Mouse (Mus musculus): ENCODE results near the gene Tbc1d7. TPM values are rescaled to one million over a fixed set of nuclear protein-coding genes. Genes with fewer than 3 reads are reported as not detected.

Gene Tbc1d7
- polyA plus RNA-seq, 1 experiment from 2014 or later = 45.0 TPM

DNA sequence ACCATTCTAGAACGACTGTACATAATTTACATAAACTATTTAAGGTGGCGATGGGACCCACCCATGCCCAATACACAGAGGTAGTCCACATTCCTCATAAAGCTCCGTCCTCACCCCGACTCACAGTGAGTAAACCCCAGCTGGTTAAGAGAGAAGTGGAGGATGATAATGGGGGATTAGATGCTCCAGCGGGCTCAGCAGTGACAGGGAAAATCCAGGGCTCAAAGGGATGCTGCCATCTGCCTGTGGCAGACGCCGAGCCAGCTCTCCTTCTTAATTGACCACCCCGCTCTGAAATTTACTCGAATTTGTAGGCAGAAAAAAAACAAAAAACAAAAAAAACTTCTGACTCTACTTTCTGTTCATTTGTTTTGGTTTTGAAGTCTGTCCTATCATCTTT, 3.6 kb downstream of the Tbc1d7 start:
- H3K4me2 ChIP-seq (ENCODE audit: low read length) = no peak overlapping the region
- H3K9ac ChIP-seq (ENCODE audit: low read length) = no peak overlapping the region
- no peak for ATAC-seq (replicated peaks; ENCODE audit: low FRiP score, low TSS enrichment, low read depth)
- H3K9me3 ChIP-seq (ENCODE audit: control insufficient read depth, low read length) = no peaks in the 10 kb centered on the region
- H3K27ac ChIP-seq (ENCODE audit: low read depth) = no peak overlapping the region
- 0 out of 2 replicates have a peak, but pooled peaks cover 9% of the 10 kb centered on the region for H3K4me1 ChIP-seq (replicated peaks; ENCODE audit: control insufficient read depth, insufficient read depth, low read length)
- no peak overlapping the region for H3K4me3 ChIP-seq (ENCODE audit: low read depth, low read length)
- peaks cover 28% of the 10 kb centered on the region; the same call in 1 of the 2 replicates for H3K36me3 ChIP-seq (ENCODE audit: control insufficient read depth, insufficient read depth, low read length)
- 85% methylated on average over 9 of the region's 9 CpGs for WGBS
- no peak for DNase-seq (ENCODE audit: low spot score)
- no peaks in the 10 kb centered on the region for H3K27me3 ChIP-seq (replicated peaks; ENCODE audit: control insufficient read depth, insufficient read depth, low read length)

GRCm38 (mm10) chr13:43159429-43159828, 11.9 kb downstream of the Tbc1d7 start:
- Histone ChIP-seq H3K27ac (ENCODE audit: low read depth) (no peak overlapping the region), H3K4me1 (replicated peaks; ENCODE audit: control insufficient read depth, insufficient read depth, low read length) (0 out of 2 replicates have a peak, but pooled peaks cover 3% of the 10 kb centered on the region), H3K9me3 (ENCODE audit: control insufficient read depth, low read length) (no peaks in the 10 kb centered on the region), H3K4me2 (ENCODE audit: low read length) (no peak overlapping the region), H3K27me3 (replicated peaks; ENCODE audit: control insufficient read depth, insufficient read depth, low read length) (no peaks in the 10 kb centered on the region), H3K36me3 (ENCODE audit: control insufficient read depth, insufficient read depth, low read length) (peaks cover 23% of the 10 kb centered on the region), H3K9ac (ENCODE audit: low read length) (no peak overlapping the region), H3K4me3 (ENCODE audit: low read depth, low read length) (no peak overlapping the region)
- ATAC-seq (replicated peaks; ENCODE audit: low FRiP score, low TSS enrichment, low read depth) (peak; percentile 80), DNase-seq (ENCODE audit: low spot score) (no peak)
- 28% methylated on average over 3 of the region's 3 CpGs for WGBS

GRCm38 (mm10) chr13:43158281-43158680, 13.0 kb downstream of the Tbc1d7 start:
- Histone ChIP-seq H3K27me3 (replicated peaks; ENCODE audit: control insufficient read depth, insufficient read depth, low read length) (no peaks in the 10 kb centered on the region), H3K9me3 (ENCODE audit: control insufficient read depth, low read length) (no peaks in the 10 kb centered on the region), H3K4me2 (ENCODE audit: low read length) (no peak overlapping the region), H3K4me3 (ENCODE audit: low read depth, low read length) (no peak overlapping the region), H3K27ac (ENCODE audit: low read depth) (no peak overlapping the region), H3K9ac (ENCODE audit: low read length) (no peak overlapping the region), H3K36me3 (ENCODE audit: control insufficient read depth, insufficient read depth, low read length) (peaks cover 25% of the 10 kb centered on the region), H3K4me1 (replicated peaks; ENCODE audit: control insufficient read depth, insufficient read depth, low read length) (0 out of 2 replicates have a peak, but pooled peaks cover 3% of the 10 kb centered on the region)
- ATAC-seq (replicated peaks; ENCODE audit: low FRiP score, low TSS enrichment, low read depth) (no peak), DNase-seq (ENCODE audit: low spot score) (no peak)
- 58% methylated on average over 5 of the region's 5 CpGs for WGBS

DNA sequence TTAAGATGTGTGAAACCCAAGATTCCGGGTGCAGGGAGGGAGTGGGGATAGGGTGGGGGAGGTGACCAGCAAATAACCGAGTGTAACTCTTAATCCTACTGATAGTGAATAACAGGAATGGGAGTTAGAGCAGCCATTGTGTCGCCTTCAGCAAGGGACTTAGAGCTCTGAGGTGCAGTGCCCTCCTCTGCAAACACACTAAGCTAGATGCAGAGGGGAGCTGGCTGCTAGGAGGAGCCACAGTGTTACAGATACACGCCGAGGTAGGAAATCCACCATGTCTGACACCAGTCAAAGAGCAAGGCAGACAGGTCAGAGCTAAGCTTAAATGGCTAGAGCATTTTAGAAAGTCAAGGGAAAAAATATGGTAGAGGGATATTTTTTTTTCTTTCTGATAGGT, 13.9 kb downstream of the Tbc1d7 start:
- H3K36me3 ChIP-seq (ENCODE audit: control insufficient read depth, insufficient read depth, low read length) = peaks cover 22% of the 10 kb centered on the region
- H3K9me3 ChIP-seq (ENCODE audit: control insufficient read depth, low read length) = no peaks in the 10 kb centered on the region
- WGBS = 58% methylated on average over 5 of the region's 5 CpGs
- no peak overlapping the region for H3K4me2 ChIP-seq (ENCODE audit: low read length)
- 0 out of 2 replicates have a peak, but pooled peaks cover 3% of the 10 kb centered on the region for H3K4me1 ChIP-seq (replicated peaks; ENCODE audit: control insufficient read depth, insufficient read depth, low read length)
- no peaks in the 10 kb centered on the region for H3K27me3 ChIP-seq (replicated peaks; ENCODE audit: control insufficient read depth, insufficient read depth, low read length)
- no peak overlapping the region for H3K27ac ChIP-seq (ENCODE audit: low read depth)
- ATAC-seq (replicated peaks; ENCODE audit: low FRiP score, low TSS enrichment, low read depth) (no peak), DNase-seq (ENCODE audit: low spot score) (no peak)
- H3K4me3 ChIP-seq (ENCODE audit: low read depth, low read length) = no peak overlapping the region
- no peak overlapping the region for H3K9ac ChIP-seq (ENCODE audit: low read length)

GRCm38 (mm10) chr13:43152005-43152520, 19.2 kb downstream of the Tbc1d7 start:
- DNase-seq (ENCODE audit: low spot score) = no peak
- no peak overlapping the region for H3K4me2 ChIP-seq (ENCODE audit: low read length)
- H3K36me3 ChIP-seq (ENCODE audit: control insufficient read depth, insufficient read depth, low read length) = peaks cover 26% of the 10 kb centered on the region
- no peak overlapping the region for H3K9ac ChIP-seq (ENCODE audit: low read length)
- H3K27me3 ChIP-seq (replicated peaks; ENCODE audit: control insufficient read depth, insufficient read depth, low read length) = no peaks in the 10 kb centered on the region
- ATAC-seq (replicated peaks; ENCODE audit: low FRiP score, low TSS enrichment, low read depth) = no peak
- 84% methylated on average over 14 of the region's 14 CpGs for WGBS
- no peak overlapping the region for H3K27ac ChIP-seq (ENCODE audit: low read depth)
- H3K4me1 ChIP-seq (replicated peaks; ENCODE audit: control insufficient read depth, insufficient read depth, low read length) = no peaks in the 10 kb centered on the region
- no peaks in the 10 kb centered on the region for H3K9me3 ChIP-seq (ENCODE audit: control insufficient read depth, low read length)
- H3K4me3 ChIP-seq (ENCODE audit: low read depth, low read length) = no peak overlapping the region

DNA sequence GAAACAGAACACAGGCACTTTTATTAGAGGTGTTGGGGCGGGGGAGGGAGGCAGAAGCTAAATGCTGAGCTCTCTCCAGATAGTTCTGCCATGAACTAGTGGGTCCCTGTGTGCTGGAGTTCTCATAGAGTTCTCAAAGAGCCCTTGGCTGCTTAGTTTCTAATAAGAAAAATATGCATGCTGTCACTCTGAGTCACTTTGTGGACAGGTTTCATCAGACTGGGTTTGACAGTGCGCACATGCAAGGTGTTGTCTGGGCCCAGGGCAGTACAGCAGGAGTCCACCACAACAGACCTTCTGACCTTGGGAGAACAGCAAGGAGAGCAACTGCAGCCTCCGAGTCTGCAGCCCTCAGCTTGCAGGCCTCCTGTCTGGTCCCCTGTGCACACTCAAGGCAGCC, 21.6 kb downstream of the Tbc1d7 start:
- Histone ChIP-seq H3K4me3 (ENCODE audit: low read depth, low read length) (no peak overlapping the region), H3K9ac (ENCODE audit: low read length) (no peak overlapping the region), H3K4me1 (replicated peaks; ENCODE audit: control insufficient read depth, insufficient read depth, low read length) (no peaks in the 10 kb centered on the region), H3K36me3 (ENCODE audit: control insufficient read depth, insufficient read depth, low read length) (peaks cover 23% of the 10 kb centered on the region), H3K27me3 (replicated peaks; ENCODE audit: control insufficient read depth, insufficient read depth, low read length) (no peaks in the 10 kb centered on the region), H3K9me3 (ENCODE audit: control insufficient read depth, low read length) (no peaks in the 10 kb centered on the region), H3K27ac (ENCODE audit: low read depth) (no peak overlapping the region), H3K4me2 (ENCODE audit: low read length) (no peak overlapping the region)
- 70% methylated on average over 3 of the region's 3 CpGs for WGBS
- ATAC-seq (replicated peaks; ENCODE audit: low FRiP score, low TSS enrichment, low read depth) (no peak), DNase-seq (ENCODE audit: low spot score) (no peak)

GRCm38 (mm10) chr13:43148692-43149091, 22.6 kb downstream of the Tbc1d7 start:
- no peak overlapping the region for H3K4me3 ChIP-seq (ENCODE audit: low read depth, low read length)
- no peak for ATAC-seq (replicated peaks; ENCODE audit: low FRiP score, low TSS enrichment, low read depth)
- WGBS = 79% methylated on average over 4 of the region's 4 CpGs

DNA sequence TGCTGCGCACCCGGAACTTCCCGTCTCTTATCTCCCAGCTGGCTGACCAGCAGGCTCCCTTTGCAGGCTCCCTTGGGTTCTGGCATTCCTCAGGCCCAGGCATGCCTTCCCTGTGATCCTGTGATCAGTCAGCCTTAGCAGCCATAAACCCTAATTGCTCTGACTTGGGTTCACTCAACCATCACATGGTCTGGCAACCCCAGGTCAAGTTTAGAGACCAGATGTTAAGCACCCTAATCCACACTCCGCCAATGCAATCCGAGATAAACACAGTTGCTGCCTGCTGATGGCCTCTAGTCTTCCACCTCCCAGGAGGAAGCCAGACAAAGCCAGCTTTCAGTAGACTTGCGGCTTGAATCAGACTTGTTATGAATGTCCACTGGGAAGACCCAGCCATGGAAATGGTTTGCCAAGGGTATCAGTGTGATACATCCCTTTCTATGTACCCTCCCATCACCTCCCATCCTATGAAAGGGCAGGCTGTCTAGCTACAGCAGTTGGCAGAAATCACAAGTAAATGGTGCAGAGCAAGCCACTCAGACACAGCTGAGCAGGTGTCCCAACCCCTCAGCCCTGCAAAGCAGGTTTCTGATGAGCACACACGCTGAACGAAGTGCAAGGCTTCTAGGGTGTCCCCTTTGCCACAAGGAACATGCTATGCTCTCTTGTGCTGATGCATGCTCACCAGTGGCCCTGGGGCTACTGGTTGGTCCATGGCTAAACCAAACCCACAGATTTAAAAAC, 24.6 kb downstream of the Tbc1d7 start:
- no peaks in the 10 kb centered on the region for H3K9me3 ChIP-seq (ENCODE audit: control insufficient read depth, low read length)
- no peak overlapping the region for H3K27ac ChIP-seq (ENCODE audit: low read depth)
- WGBS = 41% methylated on average over 8 of the region's 8 CpGs
- ATAC-seq (replicated peaks; ENCODE audit: low FRiP score, low TSS enrichment, low read depth) = no peak
- 0 out of 2 replicates have a peak, but pooled peaks cover 7% of the 10 kb centered on the region for H3K36me3 ChIP-seq (ENCODE audit: control insufficient read depth, insufficient read depth, low read length)
- H3K4me1 ChIP-seq (replicated peaks; ENCODE audit: control insufficient read depth, insufficient read depth, low read length) = no peaks in the 10 kb centered on the region
- H3K4me3 ChIP-seq (ENCODE audit: low read depth, low read length) = no peak overlapping the region
- H3K4me2 ChIP-seq (ENCODE audit: low read length) = no peak overlapping the region
- no peak overlapping the region for H3K9ac ChIP-seq (ENCODE audit: low read length)
- DNase-seq (ENCODE audit: low spot score) = no peak
- H3K27me3 ChIP-seq (replicated peaks; ENCODE audit: control insufficient read depth, insufficient read depth, low read length) = no peaks in the 10 kb centered on the region

More at GRCm38 (mm10) chr13:43148692-43149091, 22.6 kb downstream of the Tbc1d7 start:
- H3K4me1 ChIP-seq (replicated peaks; ENCODE audit: control insufficient read depth, insufficient read depth, low read length) = no peaks in the 10 kb centered on the region
- H3K36me3 ChIP-seq (ENCODE audit: control insufficient read depth, insufficient read depth, low read length) = peaks cover 13% of the 10 kb centered on the region
- no peak overlapping the region for H3K27ac ChIP-seq (ENCODE audit: low read depth)
- no peak for DNase-seq (ENCODE audit: low spot score)
- no peak overlapping the region for H3K4me2 ChIP-seq (ENCODE audit: low read length)
- no peaks in the 10 kb centered on the region for H3K27me3 ChIP-seq (replicated peaks; ENCODE audit: control insufficient read depth, insufficient read depth, low read length)
- H3K9ac ChIP-seq (ENCODE audit: low read length) = no peak overlapping the region
- no peaks in the 10 kb centered on the region for H3K9me3 ChIP-seq (ENCODE audit: control insufficient read depth, low read length)

Data from intestine, embryonic 14.5 days (tissue).